Mouse (Mus musculus): ENCODE results near the gene Ctsq. TPM values are rescaled to one million over a fixed set of nuclear protein-coding genes. Genes with fewer than 3 reads are reported as not detected.
"Not testable (repeated sequence)": the region's sequence is repeated elsewhere in the genome, so short reads cannot be mapped to it uniquely, and the experiment has no call there.

Ctsq gene
- not detected in 2 replicates for polyA plus RNA-seq (2014; fragmentation: Nextera tagmentation; extraction: Ambion mirVana)

- WGBS, result 57% methylated on average over 3 of the region's 3 CpGs
- H3K9ac ChIP-seq, result no peak within 1 kb of the TSS
- ATAC-seq (ENCODE audit: insufficient read depth) (no peak), DNase-seq (no peak)
- H3K36me3 ChIP-seq (ENCODE audit: insufficient read depth), result no peaks in the 10 kb centered on the region
- no peaks in the 10 kb centered on the region for H3K27me3 ChIP-seq (ENCODE audit: insufficient read depth, low read length)
- no peak within 1 kb of the TSS for H3K27ac ChIP-seq (ENCODE audit: low read depth)
- TF ChIP-seq CTCF (IDR thresholded peaks at IDR 0.05; ENCODE audit: low read depth), result no peak
- H3K4me3 ChIP-seq (ENCODE audit: low read depth, low read length), result no peak within 1 kb of the TSS
- peaks cover 3% of the 10 kb centered on the region; the same call in 1 of the 2 replicates for H3K9me3 ChIP-seq (ENCODE audit: low read depth, low read length)
- H3K4me2 ChIP-seq, result no peak within 1 kb of the TSS
- H3K4me1 ChIP-seq (ENCODE audit: insufficient read depth), result no peaks in the 10 kb centered on the region
These were observed at the start of gene Ctsq for GRCm38 (mm10) chr13:61040531-61040930. TSS of gene Ctsq (minus strand) at chr13:61040631.

- no peaks in the 10 kb centered on the region for H3K36me3 ChIP-seq (ENCODE audit: insufficient read depth)
- H3K27ac ChIP-seq (ENCODE audit: low read depth), result no peak overlapping the region
- ATAC-seq (ENCODE audit: insufficient read depth), result no peak
- no peaks in the 10 kb centered on the region for H3K27me3 ChIP-seq (ENCODE audit: insufficient read depth, low read length)
- no peak for TF ChIP-seq CTCF (IDR thresholded peaks at IDR 0.05; ENCODE audit: low read depth)
- DNase-seq, result no peak
- H3K9ac ChIP-seq, result no peak overlapping the region
- no peak overlapping the region for H3K4me3 ChIP-seq (ENCODE audit: low read depth, low read length)
- no peaks in the 10 kb centered on the region for H3K4me1 ChIP-seq (ENCODE audit: insufficient read depth)
- 81% methylated on average over 3 of the region's 3 CpGs for WGBS
- no peaks in the 10 kb centered on the region; the same call in 1 of the 2 replicates for H3K9me3 ChIP-seq (ENCODE audit: low read depth, low read length)
- H3K4me2 ChIP-seq, result no peak overlapping the region
These were observed 17.6 kb downstream of the Ctsq start for GRCm38 (mm10) chr13:61022785-61023184.

GRCm38 (mm10) chr13:61021844-61022243 is 18.6 kb downstream of the Ctsq start:
- H3K9ac ChIP-seq, result no peak overlapping the region
- no peak for TF ChIP-seq CTCF (IDR thresholded peaks at IDR 0.05; ENCODE audit: low read depth)
- DNase-seq (no peak), ATAC-seq (ENCODE audit: insufficient read depth) (no peak)
- no peaks in the 10 kb centered on the region for H3K27me3 ChIP-seq (ENCODE audit: insufficient read depth, low read length)
- H3K4me2 ChIP-seq, result no peak overlapping the region
- H3K4me3 ChIP-seq (ENCODE audit: low read depth, low read length), result no peak overlapping the region
- H3K27ac ChIP-seq (ENCODE audit: low read depth), result no peak overlapping the region
- H3K36me3 ChIP-seq (ENCODE audit: insufficient read depth), result no peaks in the 10 kb centered on the region
- no peaks in the 10 kb centered on the region for H3K4me1 ChIP-seq (ENCODE audit: insufficient read depth)
- no peaks in the 10 kb centered on the region for H3K9me3 ChIP-seq (ENCODE audit: low read depth, low read length)
- 82% methylated on average over 4 of the region's 6 CpGs for WGBS

GRCm38 (mm10) chr13:61010171-61010570 is 30.3 kb downstream of the Ctsq start:
- Histone ChIP-seq H3K4me1 (ENCODE audit: insufficient read depth) (no peaks in the 10 kb centered on the region), H3K9me3 (ENCODE audit: low read depth, low read length) (no peaks in the 10 kb centered on the region), H3K27ac (ENCODE audit: low read depth) (no peak overlapping the region), H3K4me2 (no peak overlapping the region), H3K27me3 (ENCODE audit: insufficient read depth, low read length) (no peaks in the 10 kb centered on the region), H3K4me3 (ENCODE audit: low read depth, low read length) (no peak overlapping the region), H3K9ac (no peak overlapping the region), H3K36me3 (ENCODE audit: insufficient read depth) (no peaks in the 10 kb centered on the region)
- 73% methylated on average over 4 of the region's 4 CpGs for WGBS
- no peak for ATAC-seq (ENCODE audit: insufficient read depth)
- TF ChIP-seq CTCF (IDR thresholded peaks at IDR 0.05; ENCODE audit: low read depth), result no peak
- no peak for DNase-seq

GRCm38 (mm10) chr13:61005859-61006258 is 34.6 kb downstream of the Ctsq start, which contains the start of gene Ctsj:
TSS of gene Ctsj (minus strand) at chr13:61005959.
- no peak within 1 kb of the TSS for H3K4me2 ChIP-seq
- no peak for ATAC-seq (ENCODE audit: insufficient read depth)
- H3K27ac ChIP-seq (ENCODE audit: low read depth), result no peak within 1 kb of the TSS
- H3K9ac ChIP-seq, result no peak within 1 kb of the TSS
- no peaks in the 10 kb centered on the region for H3K36me3 ChIP-seq (ENCODE audit: insufficient read depth)
- 72% methylated on average over 3 of the region's 3 CpGs for WGBS
- no peaks in the 10 kb centered on the region for H3K9me3 ChIP-seq (ENCODE audit: low read depth, low read length)
- no peak for TF ChIP-seq CTCF (IDR thresholded peaks at IDR 0.05; ENCODE audit: low read depth)
- no peaks in the 10 kb centered on the region for H3K4me1 ChIP-seq (ENCODE audit: insufficient read depth)
- no peak within 1 kb of the TSS for H3K4me3 ChIP-seq (ENCODE audit: low read depth, low read length)
- no peaks in the 10 kb centered on the region for H3K27me3 ChIP-seq (ENCODE audit: insufficient read depth, low read length)
- DNase-seq, result no peak

GRCm38 (mm10) chr13:60997600-60997999 is 42.8 kb downstream of the Ctsq start:
- no peaks in the 10 kb centered on the region for H3K9me3 ChIP-seq (ENCODE audit: low read depth, low read length)
- no peak overlapping the region for H3K4me2 ChIP-seq
- no peak overlapping the region for H3K27ac ChIP-seq (ENCODE audit: low read depth)
- H3K36me3 ChIP-seq (ENCODE audit: insufficient read depth), result no peaks in the 10 kb centered on the region
- no peaks in the 10 kb centered on the region for H3K27me3 ChIP-seq (ENCODE audit: insufficient read depth, low read length)
- TF ChIP-seq CTCF (IDR thresholded peaks at IDR 0.05; ENCODE audit: low read depth), result 0 out of 2 replicates have a peak, but pooled peaks have one; percentile 3
- 58% methylated on average over 2 of the region's 2 CpGs for WGBS
- no peak for DNase-seq
- no peak overlapping the region for H3K4me3 ChIP-seq (ENCODE audit: low read depth, low read length)
- no peak for ATAC-seq (ENCODE audit: insufficient read depth)
- no peak overlapping the region for H3K9ac ChIP-seq
- H3K4me1 ChIP-seq (ENCODE audit: insufficient read depth), result no peaks in the 10 kb centered on the region

GRCm38 (mm10) chr13:60986915-60987314 is 53.5 kb downstream of the Ctsq start:
- H3K4me2 ChIP-seq; H3K4me1 ChIP-seq (ENCODE audit: insufficient read depth); H3K27me3 ChIP-seq (ENCODE audit: insufficient read depth, low read length); H3K4me3 ChIP-seq (ENCODE audit: low read depth, low read length); H3K27ac ChIP-seq (ENCODE audit: low read depth); ATAC-seq (ENCODE audit: insufficient read depth); DNase-seq; H3K36me3 ChIP-seq (ENCODE audit: insufficient read depth); H3K9me3 ChIP-seq (ENCODE audit: low read depth, low read length); H3K9ac ChIP-seq: not testable (repeated sequence)
- 75% methylated on average over 5 of the region's 5 CpGs for WGBS

Other genes with a start within 250 kb of the Ctsq start
- gene Ctsll3, start 237.8 kb downstream of the Ctsq start, polyA plus RNA-seq (2014; fragmentation: Nextera tagmentation; extraction: Ambion mirVana), result not detected in 2 replicates
- gene 4930486L24Rik, start 176.2 kb downstream of the Ctsq start, polyA plus RNA-seq (2014; fragmentation: Nextera tagmentation; extraction: Ambion mirVana), result not detected in 2 replicates
- 0.34 and 0.95 TPM in 2 replicates for gene Gm49392, start 143.7 kb downstream of the Ctsq start, polyA plus RNA-seq (2014; fragmentation: Nextera tagmentation; extraction: Ambion mirVana)
- gene Ctla2b, start 143.2 kb downstream of the Ctsq start, polyA plus RNA-seq (2014; fragmentation: Nextera tagmentation; extraction: Ambion mirVana), result 8.3 and 10.1 TPM in 2 replicates
- gene Tpbpb, start 135.8 kb downstream of the Ctsq start, polyA plus RNA-seq (2014; fragmentation: Nextera tagmentation; extraction: Ambion mirVana), result not detected in 2 replicates
- gene Gm49393, start 105.0 kb downstream of the Ctsq start, polyA plus RNA-seq (2014; fragmentation: Nextera tagmentation; extraction: Ambion mirVana), result not detected in 2 replicates
- 3.3 and 5.0 TPM in 2 replicates for gene Gm49391, start 104.1 kb downstream of the Ctsq start, polyA plus RNA-seq (2014; fragmentation: Nextera tagmentation; extraction: Ambion mirVana)
- gene Ctla2a, start 104.0 kb downstream of the Ctsq start, polyA plus RNA-seq (2014; fragmentation: Nextera tagmentation; extraction: Ambion mirVana), result 79.7 and 92.1 TPM in 2 replicates
- gene Tpbpa, start 98.6 kb downstream of the Ctsq start, polyA plus RNA-seq (2014; fragmentation: Nextera tagmentation; extraction: Ambion mirVana), result not detected in 2 replicates
- gene Ctsj, start 34.7 kb downstream of the Ctsq start, polyA plus RNA-seq (2014; fragmentation: Nextera tagmentation; extraction: Ambion mirVana), result not detected in 2 replicates
- gene Ctsr, start 123.6 kb upstream of the Ctsq start, polyA plus RNA-seq (2014; fragmentation: Nextera tagmentation; extraction: Ambion mirVana), result not detected in 2 replicates
- gene Cts6, start 162.8 kb upstream of the Ctsq start, polyA plus RNA-seq (2014; fragmentation: Nextera tagmentation; extraction: Ambion mirVana), result not detected in 2 replicates
- gene Cts8, start 214.7 kb upstream of the Ctsq start, polyA plus RNA-seq (2014; fragmentation: Nextera tagmentation; extraction: Ambion mirVana), result not detected in 2 replicates
- not detected in 2 replicates for gene Gm49398, start 248.2 kb upstream of the Ctsq start, polyA plus RNA-seq (2014; fragmentation: Nextera tagmentation; extraction: Ambion mirVana)

Data from lung, embryonic 14.5 days (tissue).